Mouse (Mus musculus): ENCODE results near the gene Cenpl. TPM values are rescaled to one million over a fixed set of nuclear protein-coding genes. Genes with fewer than 3 reads are reported as not detected.

The Cenpl gene
- polyA plus RNA-seq, 1 experiment from 2014 or later = 25.5 TPM

GRCm38 (mm10) chr1:161076238-161076637, 5.7 kb downstream of the Cenpl start:
- Histone ChIP-seq H3K4me3 (no peak overlapping the region), H3K27me3 (ENCODE audit: insufficient read depth, poor library complexity, severe bottlenecking) (no peaks in the 10 kb centered on the region), H3K4me1 (peaks cover 23% of the 10 kb centered on the region), H3K27ac (no peak overlapping the region), H3K36me3 (peaks cover 41% of the 10 kb centered on the region), H3K9me3 (no peaks in the 10 kb centered on the region)
- 89% methylated on average over 6 of the region's 6 CpGs for WGBS
- DNase-seq (ENCODE audit: low spot score) = no peak

GRCm38 (mm10) chr1:161077243-161077642, 6.7 kb downstream of the Cenpl start:
- Histone ChIP-seq H3K4me1 (peaks cover 18% of the 10 kb centered on the region), H3K27ac (no peak overlapping the region), H3K36me3 (peaks cover 43% of the 10 kb centered on the region), H3K9me3 (no peaks in the 10 kb centered on the region), H3K4me3 (no peak overlapping the region), H3K27me3 (ENCODE audit: insufficient read depth, poor library complexity, severe bottlenecking) (no peaks in the 10 kb centered on the region)
- 88% methylated on average over 3 of the region's 3 CpGs for WGBS
- no peak for DNase-seq (ENCODE audit: low spot score)

GRCm38 (mm10) chr1:161099721-161100405, 29.4 kb downstream of the Cenpl start:
- Histone ChIP-seq H3K9me3 (no peaks in the 10 kb centered on the region), H3K27ac (no peak overlapping the region), H3K4me3 (no peak overlapping the region), H3K36me3 (peaks cover 40% of the 10 kb centered on the region), H3K4me1 (no peaks in the 10 kb centered on the region), H3K27me3 (ENCODE audit: insufficient read depth, poor library complexity, severe bottlenecking) (no peaks in the 10 kb centered on the region)
- 88% methylated on average over 4 of the region's 4 CpGs for WGBS
- no peak for DNase-seq (ENCODE audit: low spot score)

- WGBS = 72% methylated on average over 1 of the region's 1 CpGs
- no peak overlapping the region for H3K27ac ChIP-seq
- H3K9me3 ChIP-seq = no peaks in the 10 kb centered on the region
- peaks cover 34% of the 10 kb centered on the region for H3K36me3 ChIP-seq
- no peak for DNase-seq (ENCODE audit: low spot score)
- H3K27me3 ChIP-seq (ENCODE audit: insufficient read depth, poor library complexity, severe bottlenecking) = no peaks in the 10 kb centered on the region
- H3K4me3 ChIP-seq = no peak overlapping the region
- H3K4me1 ChIP-seq = no peaks in the 10 kb centered on the region
These were observed 33.3 kb downstream of the Cenpl start for GRCm38 (mm10) chr1:161103842-161104241.

GRCm38 (mm10) chr1:161109216-161109615, 38.7 kb downstream of the Cenpl start:
- no peak for DNase-seq (ENCODE audit: low spot score)
- Histone ChIP-seq H3K27me3 (ENCODE audit: insufficient read depth, poor library complexity, severe bottlenecking) (no peaks in the 10 kb centered on the region), H3K36me3 (peaks cover 22% of the 10 kb centered on the region), H3K9me3 (no peaks in the 10 kb centered on the region), H3K4me1 (no peaks in the 10 kb centered on the region), H3K27ac (no peak overlapping the region), H3K4me3 (no peak overlapping the region)
- 91% methylated on average over 8 of the region's 8 CpGs for WGBS

GRCm38 (mm10) chr1:161114591-161114990, 44.1 kb downstream of the Cenpl start:
- no peaks in the 10 kb centered on the region for H3K27me3 ChIP-seq (ENCODE audit: insufficient read depth, poor library complexity, severe bottlenecking)
- H3K36me3 ChIP-seq = peaks cover 1% of the 10 kb centered on the region
- H3K27ac ChIP-seq = no peak overlapping the region
- no peaks in the 10 kb centered on the region for H3K9me3 ChIP-seq
- H3K4me3 ChIP-seq = no peak overlapping the region
- H3K4me1 ChIP-seq = no peaks in the 10 kb centered on the region
- DNase-seq (ENCODE audit: low spot score) = no peak

GRCm38 (mm10) chr1:161122661-161123418, 52.3 kb downstream of the Cenpl start:
- Histone ChIP-seq H3K4me1 (0 out of 2 replicates have a peak, but pooled peaks cover 4% of the 10 kb centered on the region), H3K4me3 (no peak overlapping the region), H3K27me3 (ENCODE audit: insufficient read depth, poor library complexity, severe bottlenecking) (no peaks in the 10 kb centered on the region), H3K27ac (no peak overlapping the region), H3K9me3 (no peaks in the 10 kb centered on the region), H3K36me3 (peaks cover 14% of the 10 kb centered on the region)
- DNase-seq (ENCODE audit: low spot score) = no peak
- WGBS = 88% methylated on average over 10 of the region's 10 CpGs

GRCm38 (mm10) chr1:161126461-161126860, 55.9 kb downstream of the Cenpl start:
- peaks cover 10% of the 10 kb centered on the region for H3K36me3 ChIP-seq
- no peaks in the 10 kb centered on the region for H3K27me3 ChIP-seq (ENCODE audit: insufficient read depth, poor library complexity, severe bottlenecking)
- WGBS = 73% methylated on average over 1 of the region's 1 CpGs
- no peak for DNase-seq (ENCODE audit: low spot score)
- H3K27ac ChIP-seq = no peak overlapping the region
- H3K4me1 ChIP-seq = peaks cover 13% of the 10 kb centered on the region
- H3K9me3 ChIP-seq = no peaks in the 10 kb centered on the region
- H3K4me3 ChIP-seq = no peak overlapping the region

- no peaks in the 10 kb centered on the region for H3K27me3 ChIP-seq (ENCODE audit: insufficient read depth, poor library complexity, severe bottlenecking)
- H3K9me3 ChIP-seq = no peaks in the 10 kb centered on the region
- DNase-seq (ENCODE audit: low spot score) = peak; percentile 96
- H3K36me3 ChIP-seq = peaks cover 10% of the 10 kb centered on the region
- H3K27ac ChIP-seq = peak within 1 kb of the TSS; percentile 89
- H3K4me3 ChIP-seq = peak within 1 kb of the TSS; percentile 95
- peaks cover 13% of the 10 kb centered on the region for H3K4me1 ChIP-seq
- 2% methylated on average over 41 of the region's 41 CpGs for WGBS
These were observed 60.5 kb downstream of the Cenpl start, which contains the start of gene Klhl20 for GRCm38 (mm10) chr1:161130726-161131664. Klhl20 (minus strand) TSS chr1:161131511.

Other genes starting within 250 kb of the Cenpl start
- gene Rc3h1, start 164.3 kb upstream of the Cenpl start, polyA plus RNA-seq (2016; fragmentation: Nextera tagmentation; extraction: Ambion mirVana) = 7.0 and 7.7 TPM in 2 replicates
- gene Serpinc1, start 92.1 kb upstream of the Cenpl start, polyA plus RNA-seq (2016; fragmentation: Nextera tagmentation; extraction: Ambion mirVana) = 1.7 and 32.9 TPM in 2 replicates
- 6.9 and 8.7 TPM in 2 replicates for gene Zbtb37, start 35.9 kb upstream of the Cenpl start, polyA plus RNA-seq (2016; fragmentation: Nextera tagmentation; extraction: Ambion mirVana)
- 47.8 and 57.3 TPM in 2 replicates for gene Dars2, start 55 bp upstream of the Cenpl start, polyA plus RNA-seq (2016; fragmentation: Nextera tagmentation; extraction: Ambion mirVana)
- 13.6 and 15.3 TPM in 2 replicates for gene Klhl20, start 60.8 kb downstream of the Cenpl start, polyA plus RNA-seq (2016; fragmentation: Nextera tagmentation; extraction: Ambion mirVana)
- 2.0 and 2.8 TPM in 2 replicates for gene Ankrd45, start 72.0 kb downstream of the Cenpl start, polyA plus RNA-seq (2016; fragmentation: Nextera tagmentation; extraction: Ambion mirVana)
- gene Tex50, start 88.6 kb downstream of the Cenpl start, polyA plus RNA-seq (2016; fragmentation: Nextera tagmentation; extraction: Ambion mirVana) = 0.15 TPM in 1 of 2 replicates, not detected in the other
- 537 and 587 TPM in 2 replicates for gene Prdx6, start 180.5 kb downstream of the Cenpl start, polyA plus RNA-seq (2016; fragmentation: Nextera tagmentation; extraction: Ambion mirVana)

Measured in heart, embryonic 10.5 days (tissue).